Mouse (Mus musculus) bone marrow, adult 2 months (tissue): ENCODE data around the gene AA986860.

Experiments used
- CTCF ChIP-seq: fragments of 200-500 bp; IDR thresholded peaks from 2 replicates; pipeline ENCODE4 v1.5.1; 2011; ENCODE audit warnings: low read length, control low read depth; ENCODE audit not compliant: control insufficient read depth, insufficient read depth
- POLR2A ChIP-seq: fragments of 200-500 bp; IDR thresholded peaks from 2 replicates; pipeline ENCODE4 v1.6.1; 2011; ENCODE audit warnings: low read depth, mild to moderate bottlenecking, control low read depth, low read length, borderline replicate concordance; ENCODE audit not compliant: control insufficient read depth

DNA sequence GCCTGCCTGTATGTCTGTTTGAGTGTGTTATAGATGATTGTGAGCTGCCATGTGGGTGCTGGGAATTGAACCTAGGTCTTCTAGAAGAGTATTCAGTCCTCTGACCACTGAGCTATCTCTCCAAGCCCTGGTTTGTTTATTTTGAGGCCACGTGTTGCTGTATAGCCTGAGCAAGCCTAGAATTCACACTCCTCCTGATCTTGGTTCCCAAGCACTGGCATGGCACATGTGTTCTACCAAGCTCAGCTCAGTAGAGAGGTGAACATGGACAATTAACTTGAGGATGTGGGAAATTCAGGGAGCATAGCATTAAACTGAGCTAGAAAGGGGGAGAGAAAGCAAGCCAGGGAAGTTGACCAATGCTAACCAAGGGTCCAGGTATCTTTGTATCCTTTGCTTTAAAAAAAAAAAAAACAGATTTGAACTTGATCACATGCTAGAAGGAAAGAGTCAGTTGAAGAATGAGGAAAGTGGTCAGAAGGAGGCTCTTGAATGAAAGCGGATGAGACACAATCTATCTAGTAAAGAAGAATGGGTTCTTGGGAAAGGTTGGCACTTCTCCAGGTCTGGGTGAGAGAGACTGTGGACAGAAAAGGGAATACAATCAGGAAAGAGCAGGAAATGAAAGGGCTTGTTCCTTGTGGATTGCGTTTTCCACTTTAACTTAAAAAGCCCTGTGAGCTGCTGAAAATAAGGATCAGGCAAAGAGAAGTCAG lies 30.4 kb downstream of the AA986860 start:
- no peak for TF ChIP-seq CTCF
- no peak for TF ChIP-seq POLR2A
